Mouse (Mus musculus) thymus, adult 2 months (tissue): Measurements from ENCODE around the gene Plcb1. TPM values are rescaled to one million over a fixed set of nuclear protein-coding genes. Genes with fewer than 3 reads are reported as not detected.
A peak's percentile ranks its signal among the peaks of the same experiment; 100 is the strongest.
"Not testable (repeated sequence)": the region's sequence is repeated elsewhere in the genome, so short reads cannot be mapped to it uniquely, and the experiment has no call there.

Source experiments
- DNase-seq: peaks from one replicate; pipeline ENCODE4 v3.0.0; 2021
- H3K27ac ChIP-seq: fragments of 200-500 bp; 2 replicates; pipeline ENCODE4 v1.5.1; 2012; ENCODE audit warnings: low read length, control low read depth; ENCODE audit not compliant: control insufficient read depth, insufficient read depth
- H3K27me3 ChIP-seq: fragments of 200-500 bp; 2 replicates; pipeline ENCODE4 v1.6.1; 2012; ENCODE audit warnings: mild to moderate bottlenecking, low read length, moderate library complexity, mixed read lengths; ENCODE audit not compliant: control insufficient read depth, insufficient read depth
- H3K36me3 ChIP-seq: fragments of 200-500 bp; 2 replicates; pipeline ENCODE4 v1.6.1; 2012; ENCODE audit warnings: mild to moderate bottlenecking, low read length, moderate library complexity; ENCODE audit not compliant: control insufficient read depth, insufficient read depth
- H3K4me1 ChIP-seq: fragments of 200-500 bp; replicated peaks from 2 replicates; pipeline ENCODE4 v1.6.1; 2012; ENCODE audit warnings: low read length; ENCODE audit not compliant: control insufficient read depth, insufficient read depth
- H3K4me3 ChIP-seq: fragments of 200-500 bp; 2 replicates; pipeline ENCODE4 v1.5.1; 2012; ENCODE audit warnings: mild to moderate bottlenecking, low read length, control low read depth, moderate library complexity; ENCODE audit not compliant: control insufficient read depth, insufficient read depth
- CTCF ChIP-seq: fragments of 200-500 bp; IDR thresholded peaks from 2 replicates; pipeline ENCODE4 v1.5.1; 2012; ENCODE audit warnings: mild to moderate bottlenecking, control low read depth, low read length, moderate library complexity, borderline replicate concordance; ENCODE audit not compliant: control insufficient read depth, poor library complexity, insufficient read depth; ENCODE audit errors: extremely low read depth
- POLR2A ChIP-seq: fragments of 200-500 bp; IDR thresholded peaks from 2 replicates; pipeline ENCODE4 v1.6.1; 2012; ENCODE audit warnings: mild to moderate bottlenecking, low read length, control low read depth, moderate library complexity; ENCODE audit not compliant: control insufficient read depth, poor library complexity, insufficient read depth; ENCODE audit errors: extremely low read depth
- WGBS: fragments of 180-500 bp; shearing (Covaris S2); methylation state at CpG from one replicate; pipeline ENCODE4 v1.1.7; 2018; 5-methylcytosine and 5-hydroxymethylcytosine counted together
- polyA plus RNA-seq: library from polyadenylated mRNA; depleted of rRNA; stranded (reverse); fragments of >200 nt; gene quantifications from 2 replicates; pipeline ENCODE4 v1.2.3, GENCODE M21; 2012

The Plcb1 gene
- polyA plus RNA-seq, 1 experiment, result 0.32 TPM

- peak; percentile 2 for DNase-seq
- 8% methylated on average over 1 of the region's 1 CpGs for WGBS
Observed at GRCm38 (mm10) chr2:135361798-135362197, 575.9 kb downstream of the Plcb1 start.

GRCm38 (mm10) chr2:135362948-135363347 is 577.1 kb downstream of the Plcb1 start:
- Histone ChIP-seq H3K36me3 (no peaks in the 10 kb centered on the region), H3K27ac (no peak overlapping the region), H3K4me1 (no peaks in the 10 kb centered on the region), H3K4me3 (no peak overlapping the region), H3K27me3 (no peaks in the 10 kb centered on the region)
- no peak for DNase-seq
- 54% methylated on average over 5 of the region's 5 CpGs for WGBS
- no peak for TF ChIP-seq CTCF
- no peak for TF ChIP-seq POLR2A

More at GRCm38 (mm10) chr2:135361798-135362197, 575.9 kb downstream of the Plcb1 start:
- Histone ChIP-seq H3K4me3 (no peak overlapping the region), H3K4me1 (no peaks in the 10 kb centered on the region), H3K27ac (no peak overlapping the region), H3K27me3 (no peaks in the 10 kb centered on the region), H3K36me3 (no peaks in the 10 kb centered on the region)
- TF ChIP-seq CTCF (no peak), POLR2A (no peak)

- no peak for DNase-seq
- Histone ChIP-seq H3K27me3 (no peaks in the 10 kb centered on the region), H3K4me1 (no peaks in the 10 kb centered on the region), H3K4me3 (no peak overlapping the region), H3K27ac (no peak overlapping the region), H3K36me3 (no peaks in the 10 kb centered on the region)
- 74% methylated on average over 10 of the region's 10 CpGs for WGBS
- TF ChIP-seq CTCF (no peak), POLR2A (no peak)
Observed at GRCm38 (mm10) chr2:135370259-135370835, 584.5 kb downstream of the Plcb1 start.

- not testable (repeated sequence) for H3K27ac ChIP-seq, DNase-seq, H3K36me3 ChIP-seq, H3K4me3 ChIP-seq, H3K27me3 ChIP-seq, H3K4me1 ChIP-seq
- WGBS, result 88% methylated on average over 7 of the region's 7 CpGs
Observed at GRCm38 (mm10) chr2:135380796-135381195, 594.9 kb downstream of the Plcb1 start.

- no peaks in the 10 kb centered on the region for H3K27me3 ChIP-seq
- TF ChIP-seq CTCF (no peak), POLR2A (no peak)
- 73% methylated on average over 1 of the region's 1 CpGs for WGBS
- no peaks in the 10 kb centered on the region for H3K4me1 ChIP-seq
- no peak overlapping the region for H3K4me3 ChIP-seq
- no peak for DNase-seq
- H3K27ac ChIP-seq, result no peak overlapping the region
- H3K36me3 ChIP-seq, result no peaks in the 10 kb centered on the region
Observed at GRCm38 (mm10) chr2:135381396-135381795, 595.5 kb downstream of the Plcb1 start.

GRCm38 (mm10) chr2:135387990-135388389 is 602.1 kb downstream of the Plcb1 start:
- no peak overlapping the region for H3K27ac ChIP-seq
- H3K4me1 ChIP-seq, result no peaks in the 10 kb centered on the region
- no peak for TF ChIP-seq POLR2A
- no peak for TF ChIP-seq CTCF
- H3K36me3 ChIP-seq, result no peaks in the 10 kb centered on the region
- WGBS, result 78% methylated on average over 9 of the region's 9 CpGs
- no peak for DNase-seq
- no peaks in the 10 kb centered on the region for H3K27me3 ChIP-seq
- H3K4me3 ChIP-seq, result no peak overlapping the region

GRCm38 (mm10) chr2:135394698-135395097 is 608.8 kb downstream of the Plcb1 start:
- Histone ChIP-seq H3K27ac (no peak overlapping the region), H3K4me1 (no peaks in the 10 kb centered on the region), H3K27me3 (no peaks in the 10 kb centered on the region), H3K4me3 (no peak overlapping the region), H3K36me3 (no peaks in the 10 kb centered on the region)
- no peak for DNase-seq
- 92% methylated on average over 3 of the region's 3 CpGs for WGBS
- no peak for TF ChIP-seq POLR2A
- no peak for TF ChIP-seq CTCF
